Mouse (Mus musculus) erythroblast, embryonic 14.5 days (primary cell): ENCODE results near the gene Polr1d.

Experiments used
- GATA1 ChIP-seq: IDR thresholded peaks from 2 replicates; pipeline ENCODE4 v1.6.1; 2012; ENCODE audit warnings: low read length, inconsistent platforms, mixed read lengths
- TAL1 ChIP-seq: IDR thresholded peaks from 3 replicates; pipeline ENCODE4 v1.6.1; 2012; ENCODE audit warnings: low read length, inconsistent platforms, mixed read lengths

DNA sequence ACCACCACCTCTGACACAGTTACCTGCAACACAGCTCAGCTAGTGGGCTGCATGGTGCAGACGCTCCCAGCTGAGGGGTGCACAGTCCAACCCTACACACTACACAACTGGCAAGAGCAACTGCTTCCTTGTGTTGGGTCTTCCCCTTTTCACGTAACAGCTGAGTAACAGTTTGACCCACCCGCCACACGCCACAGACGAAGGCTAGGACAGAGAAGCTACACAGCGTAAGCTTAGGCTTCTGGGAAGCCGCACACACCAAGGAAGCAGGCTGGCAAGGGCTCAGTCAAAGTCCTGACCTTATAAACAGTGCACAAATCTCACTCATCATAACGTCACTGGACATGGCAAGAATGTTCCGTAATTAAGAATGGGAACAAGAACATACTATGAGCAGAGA lies 17.5 kb upstream of the Polr1d start:
- TF ChIP-seq GATA1 (no peak), TAL1 (no peak)
